Mouse (Mus musculus): Measurements from ENCODE around the gene Sesn1. TPM values are rescaled to one million over a fixed set of nuclear protein-coding genes. Genes with fewer than 3 reads are reported as not detected.

Sesn1 gene
- total and polyA plus RNA-seq, 2 experiments from 2014 or later = 35.9 to 43.9 TPM

GRCm38 (mm10) chr10:41878344-41878743 lies 68.6 kb downstream of the Sesn1 start:
- no peak for TF ChIP-seq CTCF (IDR thresholded peaks at IDR 0.05; ENCODE audit: low read depth)
- Histone ChIP-seq H3K27ac (no peak overlapping the region), H3K36me3 (ENCODE audit: insufficient read depth, low read length) (no peaks in the 10 kb centered on the region), H3K9me3 (ENCODE audit: low read length) (no peaks in the 10 kb centered on the region), H3K4me2 (ENCODE audit: low read depth, low read length) (no peak overlapping the region), H3K9ac (replicated peaks; ENCODE audit: low read length) (no peak overlapping the region), H3K27me3 (ENCODE audit: insufficient read depth, low read length) (no peaks in the 10 kb centered on the region), H3K4me3 (ENCODE audit: low read length) (no peak overlapping the region), H3K4me1 (ENCODE audit: insufficient read depth, low read length) (0 out of 2 replicates have a peak, but pooled peaks cover 3% of the 10 kb centered on the region)
- WGBS = 86% methylated on average over 11 of the region's 11 CpGs
- DNase-seq (ENCODE audit: low spot score) (no peak), ATAC-seq (no peak)

DNA sequence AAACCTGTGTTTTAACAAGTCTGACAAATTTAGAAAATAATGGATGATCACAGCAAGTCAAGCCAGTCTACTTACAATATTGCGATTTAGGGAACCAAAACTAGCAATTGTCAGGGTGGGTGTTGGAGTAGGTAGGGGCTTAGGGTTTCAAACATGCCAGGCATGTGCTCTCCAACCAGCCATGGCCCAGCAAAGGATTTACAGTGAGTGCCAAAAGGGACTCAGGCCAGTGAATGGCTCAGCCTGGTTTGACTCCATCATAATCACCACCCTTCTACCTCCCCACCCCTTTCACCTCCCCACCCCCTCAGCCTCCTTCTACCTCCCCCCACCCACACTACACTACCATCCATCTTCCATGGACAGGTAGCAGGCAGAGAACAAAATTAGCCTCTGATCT lies 69.9 kb downstream of the Sesn1 start:
- Histone ChIP-seq H3K9me3 (ENCODE audit: low read length) (no peaks in the 10 kb centered on the region), H3K27me3 (ENCODE audit: insufficient read depth, low read length) (no peaks in the 10 kb centered on the region), H3K4me3 (ENCODE audit: low read length) (no peak overlapping the region), H3K4me1 (ENCODE audit: insufficient read depth, low read length) (0 out of 2 replicates have a peak, but pooled peaks cover 3% of the 10 kb centered on the region), H3K36me3 (ENCODE audit: insufficient read depth, low read length) (no peaks in the 10 kb centered on the region), H3K4me2 (ENCODE audit: low read depth, low read length) (no peak overlapping the region), H3K27ac (no peak overlapping the region), H3K9ac (replicated peaks; ENCODE audit: low read length) (no peak overlapping the region)
- WGBS = 69% methylated on average over 1 of the region's 1 CpGs
- no peak for TF ChIP-seq CTCF (IDR thresholded peaks at IDR 0.05; ENCODE audit: low read depth)
- DNase-seq (ENCODE audit: low spot score) = no peak
- ATAC-seq = no peak

DNA sequence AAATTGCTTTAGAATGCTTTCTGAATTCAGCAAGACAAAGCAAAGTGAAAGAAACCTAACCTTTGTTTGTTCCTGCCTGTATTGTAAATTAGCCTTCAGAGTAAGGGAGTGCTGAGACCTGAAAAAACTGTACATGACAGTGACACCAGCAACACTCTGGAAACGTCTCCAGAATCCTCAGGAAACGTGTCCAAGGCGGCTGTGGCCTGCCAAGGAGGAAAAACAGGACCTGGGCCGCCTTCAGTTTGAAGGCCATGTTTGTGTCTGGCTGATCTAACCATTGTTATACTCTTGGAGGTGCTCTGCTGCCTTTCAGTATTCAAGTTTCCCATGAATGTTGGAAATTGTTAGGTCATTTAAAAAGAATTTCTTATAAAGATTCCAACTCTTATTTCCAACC lies 70.5 kb downstream of the Sesn1 start:
- 37% methylated on average over 4 of the region's 4 CpGs for WGBS
- Histone ChIP-seq H3K4me2 (ENCODE audit: low read depth, low read length) (no peak overlapping the region), H3K27ac (no peak overlapping the region), H3K36me3 (ENCODE audit: insufficient read depth, low read length) (no peaks in the 10 kb centered on the region), H3K27me3 (ENCODE audit: insufficient read depth, low read length) (no peaks in the 10 kb centered on the region), H3K9ac (replicated peaks; ENCODE audit: low read length) (no peak overlapping the region), H3K4me1 (ENCODE audit: insufficient read depth, low read length) (0 out of 2 replicates have a peak, but pooled peaks cover 3% of the 10 kb centered on the region), H3K9me3 (ENCODE audit: low read length) (no peaks in the 10 kb centered on the region), H3K4me3 (ENCODE audit: low read length) (no peak overlapping the region)
- no peak for ATAC-seq
- no peak for TF ChIP-seq CTCF (IDR thresholded peaks at IDR 0.05; ENCODE audit: low read depth)
- no peak for DNase-seq (ENCODE audit: low spot score)

- ATAC-seq = no peak
- WGBS = 12% methylated on average over 1 of the region's 1 CpGs
- TF ChIP-seq CTCF (IDR thresholded peaks at IDR 0.05; ENCODE audit: low read depth) = no peak
These were observed 71.0 kb downstream of the Sesn1 start for GRCm38 (mm10) chr10:41880777-41881176.

GRCm38 (mm10) chr10:41881438-41881837 lies 71.7 kb downstream of the Sesn1 start:
- ATAC-seq = no peak
- Histone ChIP-seq H3K9ac (replicated peaks; ENCODE audit: low read length) (no peak overlapping the region), H3K9me3 (ENCODE audit: low read length) (no peaks in the 10 kb centered on the region), H3K36me3 (ENCODE audit: insufficient read depth, low read length) (no peaks in the 10 kb centered on the region), H3K27me3 (ENCODE audit: insufficient read depth, low read length) (no peaks in the 10 kb centered on the region), H3K4me3 (ENCODE audit: low read length) (no peak overlapping the region), H3K4me2 (ENCODE audit: low read depth, low read length) (no peak overlapping the region), H3K27ac (no peak overlapping the region), H3K4me1 (ENCODE audit: insufficient read depth, low read length) (0 out of 2 replicates have a peak, but pooled peaks cover 3% of the 10 kb centered on the region)
- 15% methylated on average over 4 of the region's 4 CpGs for WGBS
- no peak for TF ChIP-seq CTCF (IDR thresholded peaks at IDR 0.05; ENCODE audit: low read depth)
- no peak for DNase-seq (ENCODE audit: low spot score)

More at GRCm38 (mm10) chr10:41880777-41881176, 71.0 kb downstream of the Sesn1 start:
- no peak overlapping the region for H3K9ac ChIP-seq (replicated peaks; ENCODE audit: low read length)
- no peaks in the 10 kb centered on the region for H3K27me3 ChIP-seq (ENCODE audit: insufficient read depth, low read length)
- no peaks in the 10 kb centered on the region for H3K9me3 ChIP-seq (ENCODE audit: low read length)
- no peak for DNase-seq (ENCODE audit: low spot score)
- H3K4me1 ChIP-seq (ENCODE audit: insufficient read depth, low read length) = 0 out of 2 replicates have a peak, but pooled peaks cover 3% of the 10 kb centered on the region
- no peak overlapping the region for H3K4me2 ChIP-seq (ENCODE audit: low read depth, low read length)
- H3K4me3 ChIP-seq (ENCODE audit: low read length) = no peak overlapping the region
- H3K36me3 ChIP-seq (ENCODE audit: insufficient read depth, low read length) = no peaks in the 10 kb centered on the region
- H3K27ac ChIP-seq = no peak overlapping the region

- Histone ChIP-seq H3K36me3 (ENCODE audit: insufficient read depth, low read length) (no peaks in the 10 kb centered on the region), H3K4me2 (ENCODE audit: low read depth, low read length) (no peak overlapping the region), H3K4me3 (ENCODE audit: low read length) (no peak overlapping the region), H3K9ac (replicated peaks; ENCODE audit: low read length) (no peak overlapping the region), H3K27ac (no peak overlapping the region), H3K4me1 (ENCODE audit: insufficient read depth, low read length) (0 out of 2 replicates have a peak, but pooled peaks cover 3% of the 10 kb centered on the region), H3K9me3 (ENCODE audit: low read length) (no peaks in the 10 kb centered on the region), H3K27me3 (ENCODE audit: insufficient read depth, low read length) (no peaks in the 10 kb centered on the region)
- WGBS = 60% methylated on average over 8 of the region's 8 CpGs
- DNase-seq (ENCODE audit: low spot score) = no peak
- no peak for ATAC-seq
- TF ChIP-seq CTCF (IDR thresholded peaks at IDR 0.05; ENCODE audit: low read depth) = no peak
These were observed 74.2 kb downstream of the Sesn1 start for GRCm38 (mm10) chr10:41883741-41884575.
